Mouse (Mus musculus) liver, embryonic 12.5 days (tissue): ENCODE measurements around the gene Stx6. TPM values are rescaled to one million over a fixed set of nuclear protein-coding genes. Genes with fewer than 3 reads are reported as not detected.

Source experiments
- ATAC-seq: fragments of 200-750 bp; cut with Nextera tagmentation; 2 replicates; pipeline ENCODE4 v1.8.0; 2017; ENCODE audit warnings: moderate number of reproducible peaks, mild to moderate bottlenecking, moderate library complexity
- H3K27ac ChIP-seq: fragments of 300-500 bp; sonication (generic); 2 replicates; pipeline ENCODE4 v1.5.1; 2016; ENCODE audit warnings: mild to moderate bottlenecking
- H3K27me3 ChIP-seq: fragments of 300-500 bp; sonication (generic); replicated peaks from 2 replicates; pipeline ENCODE4 v1.6.1; 2016; ENCODE audit warnings: mild to moderate bottlenecking, moderate library complexity
- H3K36me3 ChIP-seq: fragments of 300-500 bp; sonication (generic); 2 replicates; pipeline ENCODE4 v1.6.1; 2016; ENCODE audit warnings: mild to moderate bottlenecking, moderate library complexity
- H3K4me1 ChIP-seq: fragments of 300-500 bp; sonication (generic); 2 replicates; pipeline ENCODE4 v1.6.1; 2016
- H3K4me2 ChIP-seq: fragments of 300-500 bp; sonication (generic); 2 replicates; pipeline ENCODE4 v1.6.1; 2016; ENCODE audit warnings: mild to moderate bottlenecking, moderate library complexity
- H3K4me3 ChIP-seq: fragments of 300-500 bp; sonication (generic); 2 replicates; pipeline ENCODE4 v1.5.1; 2016; ENCODE audit warnings: mild to moderate bottlenecking, moderate library complexity
- H3K9ac ChIP-seq: fragments of 300-500 bp; sonication (generic); 2 replicates; pipeline ENCODE4 v1.6.1; 2016; ENCODE audit warnings: mild to moderate bottlenecking, moderate library complexity
- H3K9me3 ChIP-seq: fragments of 300-500 bp; sonication (generic); replicated peaks from 2 replicates; pipeline ENCODE4 v1.6.1; 2016; ENCODE audit warnings: mild to moderate bottlenecking, moderate library complexity
- WGBS: fragments of 180-500 bp; shearing (Covaris S2); methylation state at CpG from one replicate; pipeline ENCODE4 v1.1.7; 2016; ENCODE audit not compliant: insufficient replicate concordance; 5-methylcytosine and 5-hydroxymethylcytosine counted together
- polyA plus RNA-seq: library from polyadenylated mRNA; unstranded; fragments of >200 nt; fragmentation: Nextera tagmentation; extraction: Ambion mirVana; gene quantifications from 2 replicates; pipeline ENCODE4 v1.2.1, GENCODE M21; 2016

The Stx6 gene
- polyA plus RNA-seq, 1 experiment from 2014 or later = 21.8 TPM

DNA sequence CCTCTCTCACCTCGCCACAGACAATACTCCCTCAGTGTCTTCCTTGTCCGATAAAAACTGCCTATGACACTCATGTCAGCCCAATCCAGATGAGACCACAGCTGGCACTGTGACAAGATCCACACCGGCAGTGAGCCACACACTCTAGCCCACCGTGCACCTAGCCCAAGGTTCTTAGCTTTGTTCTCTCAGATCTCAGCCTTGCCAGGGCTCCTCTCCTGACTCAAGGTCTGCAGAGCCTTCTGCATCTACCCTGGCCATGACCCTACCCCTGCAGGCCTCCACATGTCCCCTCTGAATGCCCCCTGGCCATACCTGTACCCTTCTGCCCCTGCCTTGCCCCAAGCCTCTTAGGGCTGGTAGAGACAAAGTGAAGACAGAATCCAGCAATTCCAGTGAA lies 53.6 kb downstream of the Stx6 start:
- 50% methylated on average over 4 of the region's 4 CpGs for WGBS
- H3K4me1 ChIP-seq = peaks cover 19% of the 10 kb centered on the region; the same call in 1 of the 2 replicates
- no peak overlapping the region for H3K27ac ChIP-seq
- H3K9me3 ChIP-seq = no peaks in the 10 kb centered on the region
- no peak overlapping the region for H3K4me2 ChIP-seq
- H3K27me3 ChIP-seq = peaks cover 3% of the 10 kb centered on the region; the same call in 1 of the 2 replicates
- H3K9ac ChIP-seq = no peak overlapping the region
- no peak overlapping the region for H3K4me3 ChIP-seq
- H3K36me3 ChIP-seq = peaks cover 5% of the 10 kb centered on the region; the same call in 1 of the 2 replicates
- no peak for ATAC-seq

DNA sequence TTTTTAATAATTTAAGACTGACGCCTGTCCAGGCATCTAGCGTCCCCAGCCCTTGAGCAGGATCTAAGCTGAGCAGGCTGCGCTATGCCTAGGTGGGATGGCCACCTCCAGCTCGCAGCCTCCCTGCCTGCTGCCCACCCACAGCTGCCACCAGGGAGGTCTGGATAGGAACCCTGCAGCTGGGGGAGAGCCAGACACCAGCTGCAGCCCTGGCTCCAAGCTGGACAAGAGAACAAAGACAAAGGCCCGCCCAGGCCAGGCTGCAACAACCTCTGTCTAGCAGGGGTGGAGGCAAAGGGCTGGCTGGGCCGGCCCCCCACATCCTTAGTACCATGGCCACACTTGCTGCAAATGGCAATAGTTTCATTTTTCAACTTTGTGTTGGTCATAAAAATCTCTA lies 54.0 kb downstream of the Stx6 start:
- Histone ChIP-seq H3K9ac (no peak overlapping the region), H3K9me3 (no peaks in the 10 kb centered on the region), H3K4me2 (no peak overlapping the region), H3K27ac (no peak overlapping the region), H3K4me3 (no peak overlapping the region), H3K36me3 (peaks cover under 1% of the 10 kb centered on the region; the same call in 1 of the 2 replicates), H3K4me1 (peaks cover 19% of the 10 kb centered on the region; the same call in 1 of the 2 replicates), H3K27me3 (peaks cover 3% of the 10 kb centered on the region; the same call in 1 of the 2 replicates)
- WGBS = 56% methylated on average over 6 of the region's 6 CpGs
- ATAC-seq = no peak

DNA sequence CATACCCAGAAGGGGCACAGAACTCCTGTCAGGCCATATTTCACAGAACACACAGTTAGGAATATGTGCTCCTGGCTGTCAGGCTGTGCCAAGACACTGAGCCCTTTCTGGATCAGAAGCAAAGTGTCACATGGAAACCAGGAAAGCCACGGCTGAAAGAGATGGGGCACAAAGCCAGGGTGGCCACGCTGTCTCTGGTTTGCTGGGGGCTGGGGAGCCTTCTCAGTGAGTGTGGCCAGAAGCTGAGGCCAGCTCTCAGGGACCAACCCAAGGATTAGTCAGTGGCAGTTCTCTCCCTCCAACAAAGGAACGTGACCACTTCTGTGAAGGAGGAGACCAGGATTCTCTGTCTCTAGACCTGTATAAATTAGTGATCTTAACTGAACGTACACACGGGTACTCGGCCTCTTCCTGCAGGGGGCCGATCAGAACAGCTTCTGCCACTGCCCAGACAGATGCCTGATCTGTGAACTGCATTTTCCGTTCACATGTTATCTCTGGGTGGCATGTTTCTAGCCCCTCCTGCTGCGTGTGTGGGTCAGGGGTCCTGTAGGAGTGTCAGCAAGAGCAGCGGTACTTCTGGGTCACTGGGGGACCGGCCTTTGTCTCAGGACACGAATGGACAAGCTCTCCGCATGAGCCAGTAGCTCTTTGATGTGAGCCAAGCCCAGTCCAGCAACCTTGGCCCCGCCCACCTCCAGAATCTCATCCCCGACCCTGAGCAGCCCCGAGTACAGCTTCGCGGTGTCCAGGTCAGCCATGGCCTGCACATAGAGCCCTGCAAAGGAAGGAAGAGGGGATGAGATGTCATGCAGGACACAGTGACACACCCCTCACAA lies 54.6 kb downstream of the Stx6 start:
- H3K4me2 ChIP-seq = no peak overlapping the region
- H3K9ac ChIP-seq = no peak overlapping the region
- H3K4me1 ChIP-seq = peaks cover 19% of the 10 kb centered on the region; the same call in 1 of the 2 replicates
- no peak overlapping the region for H3K4me3 ChIP-seq
- WGBS = 50% methylated on average over 18 of the region's 18 CpGs
- peaks cover 3% of the 10 kb centered on the region; the same call in 1 of the 2 replicates for H3K27me3 ChIP-seq
- no peaks in the 10 kb centered on the region for H3K9me3 ChIP-seq
- ATAC-seq = no peak
- no peak overlapping the region for H3K27ac ChIP-seq
- no peaks in the 10 kb centered on the region for H3K36me3 ChIP-seq

DNA sequence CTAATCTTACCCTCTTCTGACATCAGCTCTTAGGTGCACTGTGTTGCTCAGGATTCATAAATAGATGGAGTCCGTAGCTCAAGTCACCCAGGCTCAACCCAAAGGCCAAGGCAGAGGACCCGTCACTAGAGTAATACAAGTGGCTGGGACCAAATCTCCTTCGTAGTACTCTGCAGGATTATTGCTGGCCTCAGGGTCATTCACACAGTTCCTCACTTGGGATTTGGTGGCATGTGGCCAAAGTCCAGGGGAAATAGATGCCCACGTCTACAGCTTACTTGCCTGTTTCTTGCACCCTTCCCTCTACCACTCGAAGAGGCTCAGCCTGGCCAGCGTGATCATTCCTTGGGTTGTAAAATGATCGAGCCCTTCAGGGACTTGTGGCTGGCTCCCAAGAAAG lies 55.4 kb downstream of the Stx6 start:
- H3K4me2 ChIP-seq = no peak overlapping the region
- peaks cover 19% of the 10 kb centered on the region; the same call in 1 of the 2 replicates for H3K4me1 ChIP-seq
- no peak overlapping the region for H3K4me3 ChIP-seq
- H3K27me3 ChIP-seq = peaks cover 3% of the 10 kb centered on the region; the same call in 1 of the 2 replicates
- H3K27ac ChIP-seq = no peak overlapping the region
- no peak overlapping the region for H3K9ac ChIP-seq
- 74% methylated on average over 7 of the region's 7 CpGs for WGBS
- no peak for ATAC-seq
- no peaks in the 10 kb centered on the region for H3K9me3 ChIP-seq
- no peaks in the 10 kb centered on the region for H3K36me3 ChIP-seq

DNA sequence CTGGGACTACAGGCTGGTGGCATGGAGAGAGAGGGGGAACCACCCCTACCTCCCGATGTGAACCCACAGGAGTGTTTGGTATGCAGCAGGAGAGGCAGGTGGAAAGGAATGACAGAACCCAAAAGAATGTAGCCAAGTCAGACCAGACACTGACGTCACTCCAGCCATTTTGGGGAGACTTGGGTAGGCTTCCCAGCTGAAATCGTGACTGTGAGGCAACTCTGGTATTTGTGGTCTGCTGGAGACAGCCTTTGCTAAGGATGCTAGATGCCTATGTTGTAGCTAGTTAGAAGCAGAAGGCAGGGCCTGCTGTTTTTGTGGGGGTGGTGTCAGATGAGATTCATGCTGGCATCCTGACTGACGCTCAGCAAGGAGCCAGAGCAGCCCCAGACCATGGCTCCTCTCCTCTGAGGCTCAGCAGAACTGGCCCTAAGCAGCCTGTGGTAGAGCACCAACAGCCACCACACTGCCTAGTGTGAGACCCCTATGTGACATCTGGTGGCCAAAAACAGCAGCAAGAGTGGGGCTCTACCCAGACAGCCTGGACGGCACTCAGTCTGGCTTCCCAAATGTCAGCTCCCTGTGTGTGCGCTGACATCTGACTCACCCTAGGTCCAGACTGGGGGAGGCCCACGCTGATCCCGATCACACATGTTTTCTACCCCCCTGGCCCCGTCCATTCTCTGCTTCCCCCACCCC lies 56.7 kb downstream of the Stx6 start:
- Histone ChIP-seq H3K27me3 (peaks cover 5% of the 10 kb centered on the region), H3K9me3 (no peaks in the 10 kb centered on the region), H3K4me1 (peaks cover 19% of the 10 kb centered on the region; the same call in 1 of the 2 replicates), H3K36me3 (no peaks in the 10 kb centered on the region), H3K4me3 (no peak overlapping the region), H3K9ac (no peak overlapping the region), H3K4me2 (no peak overlapping the region), H3K27ac (no peak overlapping the region)
- 41% methylated on average over 9 of the region's 9 CpGs for WGBS
- no peak for ATAC-seq

DNA sequence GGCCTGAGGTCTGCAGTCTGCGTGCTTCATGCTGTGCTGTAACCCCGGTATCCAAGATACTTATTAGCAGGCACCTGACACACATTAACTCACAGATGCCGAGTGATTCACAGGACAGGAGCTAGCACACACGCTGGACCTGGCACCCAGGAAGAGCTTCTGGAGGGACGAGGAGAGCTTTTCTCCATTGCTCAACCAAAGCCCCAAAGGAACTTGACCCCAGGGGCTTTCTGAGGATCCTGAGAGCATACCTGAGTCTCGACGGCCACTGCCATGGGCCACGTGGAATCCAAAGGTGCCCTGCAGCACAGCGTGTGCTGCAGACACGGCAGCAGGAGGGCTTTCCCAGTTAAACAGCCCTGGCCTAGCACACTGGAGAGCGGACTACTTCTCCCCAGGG lies 57.8 kb downstream of the Stx6 start:
- Histone ChIP-seq H3K27me3 (peaks cover 9% of the 10 kb centered on the region; the same call in 1 of the 2 replicates), H3K9me3 (no peaks in the 10 kb centered on the region), H3K4me1 (peaks cover 13% of the 10 kb centered on the region; the same call in 1 of the 2 replicates), H3K4me3 (no peak overlapping the region), H3K4me2 (no peak overlapping the region), H3K27ac (no peak overlapping the region), H3K36me3 (no peaks in the 10 kb centered on the region), H3K9ac (no peak overlapping the region)
- 75% methylated on average over 11 of the region's 11 CpGs for WGBS
- ATAC-seq = no peak

DNA sequence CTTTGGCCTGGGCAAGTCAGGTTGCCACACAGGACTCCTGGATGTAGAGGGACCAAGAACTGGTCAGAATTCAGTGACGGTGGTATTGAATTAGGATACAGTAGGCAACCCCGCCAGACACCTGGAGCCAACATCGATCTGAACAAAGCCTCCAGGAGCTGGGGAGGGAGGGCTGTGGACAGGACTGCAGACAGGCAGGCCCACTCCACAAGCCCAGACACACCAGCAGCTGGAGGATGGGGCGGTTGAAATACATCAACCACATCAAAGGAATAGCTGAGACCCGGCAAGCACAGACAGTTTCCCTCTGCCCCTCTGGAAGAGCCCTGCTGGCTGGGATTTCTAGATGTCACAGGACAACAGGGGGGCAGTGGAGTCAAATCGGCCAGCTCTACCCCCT lies 58.3 kb downstream of the Stx6 start:
- no peaks in the 10 kb centered on the region for H3K36me3 ChIP-seq
- no peak for ATAC-seq
- H3K4me1 ChIP-seq = peaks cover 13% of the 10 kb centered on the region; the same call in 1 of the 2 replicates

DNA sequence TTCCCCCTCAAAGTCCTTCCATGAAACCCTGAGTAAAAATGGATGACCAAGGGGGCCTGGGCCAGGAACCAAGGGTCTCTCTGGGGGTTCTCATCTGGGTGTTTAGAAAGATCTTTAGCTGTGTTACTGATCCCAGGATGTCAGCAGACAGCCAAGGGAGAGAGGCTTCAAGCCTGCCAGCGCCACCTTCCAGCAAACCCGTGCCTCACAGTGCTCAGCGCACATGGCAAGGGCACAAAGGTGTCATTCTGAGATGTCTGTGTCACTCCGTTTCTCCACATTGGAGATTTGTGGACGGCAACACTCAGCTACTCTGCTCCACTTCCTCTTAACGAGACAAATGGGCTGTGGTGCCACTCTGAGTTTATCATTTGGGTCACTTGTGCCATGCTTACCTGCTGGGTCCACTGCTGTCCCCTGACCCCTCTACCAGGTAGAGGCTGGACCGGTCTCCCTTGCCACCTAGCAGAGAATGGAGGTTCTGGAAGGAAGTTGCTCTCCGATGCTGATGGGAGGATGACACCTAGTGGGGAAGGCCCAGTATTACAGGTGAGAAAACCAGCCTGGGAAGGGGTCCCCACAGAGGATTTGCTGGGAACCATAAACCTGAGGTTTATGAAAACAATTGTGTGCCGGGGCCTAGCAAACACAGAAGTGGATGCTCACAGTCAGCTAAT lies 59.5 kb downstream of the Stx6 start:
- ATAC-seq = no peak
- no peak overlapping the region for H3K4me3 ChIP-seq
- WGBS = 44% methylated on average over 9 of the region's 9 CpGs
- H3K27me3 ChIP-seq = peaks cover 9% of the 10 kb centered on the region; the same call in 1 of the 2 replicates
- H3K9ac ChIP-seq = no peak overlapping the region
- no peaks in the 10 kb centered on the region for H3K36me3 ChIP-seq
- no peak overlapping the region for H3K4me2 ChIP-seq
- H3K9me3 ChIP-seq = no peaks in the 10 kb centered on the region
- no peak overlapping the region for H3K27ac ChIP-seq
- peaks cover 6% of the 10 kb centered on the region; the same call in 1 of the 2 replicates for H3K4me1 ChIP-seq

More for the DNA sequence above, 58.3 kb downstream of the Stx6 start:
- Histone ChIP-seq H3K4me2 (no peak overlapping the region), H3K9me3 (no peaks in the 10 kb centered on the region), H3K27ac (no peak overlapping the region), H3K27me3 (peaks cover 9% of the 10 kb centered on the region; the same call in 1 of the 2 replicates), H3K4me3 (no peak overlapping the region), H3K9ac (no peak overlapping the region)
- 64% methylated on average over 6 of the region's 6 CpGs for WGBS

DNA sequence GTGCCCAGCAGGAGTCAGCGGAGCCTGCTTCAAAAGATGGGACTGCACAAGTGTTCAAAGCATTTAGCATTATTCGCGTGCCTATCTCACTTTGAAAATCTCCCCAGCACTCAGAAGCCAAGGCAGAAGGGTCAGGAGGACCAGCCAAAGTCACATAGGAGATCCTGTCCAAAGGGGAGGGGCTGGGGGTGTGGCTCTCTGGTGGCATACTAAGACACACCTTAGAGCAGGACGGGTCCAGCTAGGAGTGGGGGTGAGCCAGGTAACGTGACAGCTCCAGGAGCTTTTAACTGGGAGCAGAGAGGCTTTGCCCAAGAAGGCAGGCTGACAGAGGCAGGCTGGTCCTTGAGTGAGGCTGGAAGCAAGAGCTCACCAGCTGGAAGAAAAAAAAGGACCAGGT lies 60.4 kb downstream of the Stx6 start:
- Histone ChIP-seq H3K27ac (no peak overlapping the region), H3K4me3 (no peak overlapping the region), H3K9ac (no peak overlapping the region), H3K36me3 (no peaks in the 10 kb centered on the region), H3K9me3 (no peaks in the 10 kb centered on the region), H3K4me2 (no peak overlapping the region), H3K4me1 (peaks cover 9% of the 10 kb centered on the region), H3K27me3 (peaks cover 9% of the 10 kb centered on the region; the same call in 1 of the 2 replicates)
- 63% methylated on average over 5 of the region's 5 CpGs for WGBS
- no peak for ATAC-seq

DNA sequence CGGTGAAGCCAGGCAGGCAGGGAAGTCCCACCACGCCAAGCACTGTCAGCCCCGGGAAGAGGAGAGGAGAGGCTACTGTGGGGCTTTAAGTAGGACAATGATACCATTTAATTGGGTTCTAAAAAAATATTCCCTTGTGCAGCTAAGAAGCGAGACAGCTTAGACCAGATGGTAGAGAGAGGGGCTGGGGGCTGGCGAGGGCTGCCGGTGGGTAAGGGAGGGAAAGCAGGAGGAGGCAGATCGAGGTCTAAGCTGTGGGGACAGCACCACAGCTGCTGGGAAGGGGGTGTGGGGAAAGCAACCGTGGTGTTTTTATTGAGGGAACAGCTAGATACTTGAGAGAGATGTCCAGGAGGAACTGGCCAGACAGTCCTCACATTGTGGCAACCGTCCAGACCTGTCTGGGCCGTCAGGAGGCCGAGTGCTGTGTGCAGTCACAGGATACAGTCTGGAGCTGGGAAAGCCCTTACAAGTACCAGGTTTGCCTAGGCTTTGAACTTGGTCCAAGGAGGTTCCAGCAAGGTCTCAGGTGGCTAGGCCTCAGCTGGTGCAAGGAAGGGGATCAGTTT lies 63.7 kb downstream of the Stx6 start:
- Histone ChIP-seq H3K27me3 (peaks cover 5% of the 10 kb centered on the region; the same call in 1 of the 2 replicates), H3K4me1 (peaks cover 19% of the 10 kb centered on the region), H3K36me3 (no peaks in the 10 kb centered on the region), H3K9me3 (no peaks in the 10 kb centered on the region), H3K9ac (no peak overlapping the region), H3K4me2 (no peak overlapping the region), H3K4me3 (no peak overlapping the region), H3K27ac (no peak overlapping the region)
- WGBS = 65% methylated on average over 11 of the region's 11 CpGs
- no peak for ATAC-seq

DNA sequence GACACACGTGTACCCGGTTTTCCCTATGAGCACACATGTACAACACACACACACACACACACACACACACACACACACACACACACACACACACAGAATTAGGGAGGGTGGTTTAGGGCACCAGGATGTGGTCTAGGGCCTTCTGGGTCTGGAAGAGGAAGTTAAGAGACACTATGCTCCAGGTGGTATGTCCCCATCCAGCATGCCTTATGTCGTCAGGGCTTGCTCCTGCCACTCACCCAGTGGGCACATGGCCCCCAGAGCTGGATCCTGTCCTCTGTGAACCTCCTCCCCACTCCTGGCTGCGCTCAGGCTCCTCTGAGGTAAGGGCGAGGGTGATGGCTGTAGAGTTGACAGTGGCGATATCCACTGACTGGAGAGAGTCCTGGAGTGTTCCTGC lies 64.5 kb downstream of the Stx6 start:
- no peak for ATAC-seq
- Histone ChIP-seq H3K27ac (no peak overlapping the region), H3K4me1 (peaks cover 19% of the 10 kb centered on the region), H3K27me3 (peaks cover 5% of the 10 kb centered on the region; the same call in 1 of the 2 replicates), H3K4me2 (peak overlapping the region; percentile 75), H3K4me3 (no peak overlapping the region), H3K9me3 (no peaks in the 10 kb centered on the region), H3K9ac (no peak overlapping the region), H3K36me3 (no peaks in the 10 kb centered on the region)
- 58% methylated on average over 6 of the region's 6 CpGs for WGBS
